Mouse (Mus musculus): ENCODE data around the gene Rnf141.

Gene Rnf141

GRCm38 (mm10) chr7:110796367-110797051, 47.7 kb downstream of the Rnf141 start:
- DNase-seq (ENCODE audit: low spot score in 2 of 2) = no peak

DNA sequence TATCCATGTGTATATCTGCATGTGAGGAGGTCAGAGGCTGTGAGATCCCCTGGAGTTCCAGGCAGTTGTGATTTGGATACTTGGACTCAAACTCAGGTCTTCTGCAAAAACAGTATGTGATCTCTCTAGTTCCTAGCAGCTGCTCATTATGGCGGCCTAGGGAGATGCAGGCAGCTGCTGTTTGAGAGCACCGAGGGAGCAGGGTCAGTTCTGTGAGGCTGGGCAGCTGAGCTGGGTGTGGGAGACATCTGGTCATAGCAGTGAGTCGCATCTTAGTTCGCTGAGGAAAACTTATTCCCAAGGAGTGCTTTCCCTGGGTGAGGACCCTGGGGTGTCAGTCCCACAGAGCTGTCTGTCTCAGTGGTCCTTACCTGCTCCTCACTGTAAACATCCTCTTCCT, 49.5 kb downstream of the Rnf141 start:
- DNase-seq (ENCODE audit: low spot score in 2 of 2) = no peak

DNA sequence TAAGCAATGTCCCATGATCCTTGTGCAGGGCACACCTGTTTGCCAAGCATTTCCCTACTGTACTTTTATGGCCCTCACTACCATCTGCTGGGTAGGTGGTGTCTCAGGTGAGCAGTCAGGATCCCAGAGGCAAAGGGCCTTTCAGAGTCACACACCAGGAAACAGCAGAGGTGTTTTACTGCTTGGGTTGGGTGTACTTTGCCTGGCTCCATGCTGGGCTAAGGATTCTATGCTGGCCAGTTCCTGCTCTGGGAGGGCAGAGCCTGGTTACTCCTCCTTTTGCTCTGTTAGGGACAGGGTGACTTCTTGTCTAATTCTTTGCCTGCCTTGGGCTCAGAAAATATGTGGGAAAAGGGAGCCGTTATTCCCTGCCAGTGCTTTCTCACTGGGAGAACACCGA, 51.4 kb downstream of the Rnf141 start:
- DNase-seq (ENCODE audit: low spot score in 2 of 2) = no peak

DNA sequence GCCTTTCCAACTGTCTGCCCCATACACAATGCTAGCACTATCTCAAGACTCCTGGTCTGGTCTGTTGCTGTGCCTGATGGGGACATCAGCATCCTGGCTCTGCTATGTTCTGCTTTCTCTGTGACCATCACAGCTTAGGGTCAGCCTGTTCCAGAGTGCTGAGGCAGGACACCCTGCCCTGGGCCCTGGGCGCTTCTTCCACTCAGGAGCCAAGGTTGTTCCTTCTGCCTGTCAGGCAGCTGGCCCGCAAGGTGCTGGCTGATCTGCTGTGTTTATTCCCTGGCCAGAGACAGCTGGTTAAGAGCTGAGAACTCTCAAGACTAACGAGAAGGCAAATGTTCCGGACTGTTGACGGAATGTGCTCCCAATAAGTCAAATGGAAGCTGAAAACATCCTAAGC, 52.1 kb downstream of the Rnf141 start:
- no peak for DNase-seq (ENCODE audit: low spot score in 2 of 2)

GRCm38 (mm10) chr7:110790878-110791277, 53.4 kb downstream of the Rnf141 start:
- no peak for DNase-seq (ENCODE audit: low spot score in 2 of 2)

DNA sequence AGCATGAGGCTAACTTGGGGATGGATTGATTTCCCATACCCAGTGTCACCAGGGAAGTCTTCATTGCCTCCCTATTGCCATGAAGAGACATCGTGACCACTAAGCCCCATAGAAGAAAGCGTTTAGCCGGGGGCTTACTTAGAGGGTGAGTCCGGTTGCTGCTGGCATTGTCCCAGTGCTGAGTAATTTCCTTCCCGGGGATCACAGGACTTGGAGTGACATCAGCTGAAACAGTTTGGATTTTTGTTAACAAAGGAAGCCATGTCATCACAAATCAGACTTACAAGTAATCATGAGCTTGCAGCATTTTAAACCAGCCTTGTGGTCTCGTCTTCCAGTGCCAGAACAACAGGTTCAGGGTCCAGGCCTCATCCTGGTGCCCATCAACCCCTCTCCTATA, 56.9 kb downstream of the Rnf141 start:
- DNase-seq (ENCODE audit: low spot score in 2 of 2) = no peak

DNA sequence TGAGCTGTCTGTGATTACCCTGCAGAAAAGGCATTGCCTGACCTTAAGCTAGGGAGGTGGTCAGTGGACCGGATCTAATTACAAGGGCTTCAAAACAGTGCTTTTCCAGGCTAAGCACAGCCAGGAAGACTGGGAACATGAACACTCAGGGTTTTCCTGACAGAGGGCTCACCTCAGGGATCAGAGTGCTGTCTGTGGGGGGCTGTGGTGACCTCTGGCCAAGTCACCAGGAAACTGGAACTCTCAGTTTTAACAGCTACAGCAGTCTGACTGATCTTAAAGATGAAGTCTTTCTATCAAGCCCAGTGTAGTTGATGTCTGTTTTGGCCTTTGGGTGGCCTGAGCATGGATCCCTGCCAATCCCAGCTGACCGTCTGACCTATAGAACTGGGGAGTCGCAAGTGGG, 58.5 kb downstream of the Rnf141 start:
- DNase-seq (ENCODE audit: low spot score in 2 of 2) = no peak

GRCm38 (mm10) chr7:110784965-110785364, 59.3 kb downstream of the Rnf141 start:
- no peak for DNase-seq (ENCODE audit: low spot score in 2 of 2)

- no peak for DNase-seq (ENCODE audit: low spot score in 2 of 2)
These were observed 61.3 kb downstream of the Rnf141 start for GRCm38 (mm10) chr7:110782845-110783478.

DNA sequence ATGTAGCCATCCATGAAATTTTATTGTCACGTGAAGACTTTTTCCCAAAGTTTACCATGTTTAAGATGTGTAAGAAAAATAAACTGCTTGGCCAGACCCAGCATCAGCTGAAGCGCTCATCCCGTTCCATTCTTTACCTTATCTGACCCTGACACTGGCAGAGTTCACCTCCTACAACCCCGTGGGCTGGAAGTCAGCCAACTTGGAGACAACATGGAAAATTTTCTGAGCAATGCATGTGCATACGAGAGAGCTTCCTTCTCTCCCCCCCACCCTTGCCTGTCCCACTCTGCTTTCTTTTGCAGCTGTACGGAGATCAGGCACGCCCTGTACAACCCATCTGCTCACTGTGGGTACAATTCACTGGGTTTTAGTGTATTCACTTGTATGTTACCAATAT, 62.1 kb downstream of the Rnf141 start:
- DNase-seq (ENCODE audit: low spot score in 2 of 2) = no peak

DNA sequence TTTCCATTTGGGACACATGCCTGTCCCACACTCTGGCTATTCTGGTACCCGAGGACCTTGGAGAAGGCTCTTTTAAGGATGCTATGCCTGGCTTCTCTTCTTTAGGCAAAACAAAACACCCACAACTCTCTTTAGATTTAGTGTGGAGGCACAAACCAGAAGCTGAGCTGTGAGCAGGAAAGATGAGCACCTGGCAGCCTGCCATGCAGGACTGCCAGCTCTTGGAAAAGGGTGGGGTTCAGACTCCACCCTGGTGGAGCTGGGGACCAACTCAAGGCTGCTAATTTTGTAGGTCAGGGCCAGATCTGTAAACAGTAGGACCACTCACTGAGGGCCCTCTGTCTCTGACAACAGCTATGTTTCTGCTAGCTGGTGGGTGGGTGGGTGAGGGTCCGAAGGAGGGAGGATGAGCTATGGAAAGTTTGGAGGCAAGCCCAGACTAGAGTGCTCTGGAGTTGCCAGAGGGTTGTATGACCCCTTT, 63.0 kb downstream of the Rnf141 start:
- DNase-seq (ENCODE audit: low spot score in 2 of 2) = peak in 1 of 2 experiments; percentile 50

DNA sequence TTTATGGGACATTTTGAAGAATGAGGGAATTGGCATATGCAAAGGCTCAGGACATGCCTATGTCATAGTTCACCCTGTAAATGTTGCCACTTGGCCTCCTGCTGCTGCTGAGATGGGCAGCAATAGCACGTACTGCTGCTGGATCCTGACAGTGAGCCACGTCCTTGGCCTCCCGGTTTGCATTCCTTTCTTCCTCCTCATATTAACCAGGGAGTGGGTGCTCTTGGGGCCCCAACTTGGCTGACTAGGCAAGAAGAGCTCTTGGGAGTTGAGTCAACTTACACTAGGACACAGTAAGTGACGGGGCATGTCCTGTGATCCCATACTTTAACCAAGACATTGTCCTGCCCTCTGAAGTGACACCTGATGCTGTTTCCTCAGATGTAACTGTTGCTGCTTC, 63.7 kb downstream of the Rnf141 start:
- no peak for DNase-seq (ENCODE audit: low spot score in 2 of 2)

- DNase-seq (ENCODE audit: low spot score in 2 of 2) = peak in 1 of 2 experiments; percentile 49
These were observed 64.6 kb downstream of the Rnf141 start for GRCm38 (mm10) chr7:110779605-110780111.

DNA sequence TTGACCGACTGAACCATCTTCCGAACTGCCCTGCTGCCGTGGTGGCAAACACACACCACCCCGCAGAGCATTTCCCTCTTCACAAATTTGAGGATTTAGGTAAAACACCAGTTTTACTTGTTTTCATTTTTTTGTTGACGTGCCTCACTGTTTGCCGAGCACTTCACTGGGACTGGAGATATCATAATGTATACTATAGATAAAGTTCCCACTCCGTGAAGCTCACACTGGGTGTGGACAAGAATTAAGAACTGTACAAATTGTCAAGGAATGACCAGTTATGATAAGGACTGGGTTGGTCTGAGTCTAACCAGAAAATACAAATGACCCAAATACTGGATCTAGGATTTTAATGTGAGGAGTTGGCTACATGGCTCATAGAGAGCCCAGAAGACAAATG, 65.3 kb downstream of the Rnf141 start:
- DNase-seq (ENCODE audit: low spot score in 2 of 2) = no peak

DNA sequence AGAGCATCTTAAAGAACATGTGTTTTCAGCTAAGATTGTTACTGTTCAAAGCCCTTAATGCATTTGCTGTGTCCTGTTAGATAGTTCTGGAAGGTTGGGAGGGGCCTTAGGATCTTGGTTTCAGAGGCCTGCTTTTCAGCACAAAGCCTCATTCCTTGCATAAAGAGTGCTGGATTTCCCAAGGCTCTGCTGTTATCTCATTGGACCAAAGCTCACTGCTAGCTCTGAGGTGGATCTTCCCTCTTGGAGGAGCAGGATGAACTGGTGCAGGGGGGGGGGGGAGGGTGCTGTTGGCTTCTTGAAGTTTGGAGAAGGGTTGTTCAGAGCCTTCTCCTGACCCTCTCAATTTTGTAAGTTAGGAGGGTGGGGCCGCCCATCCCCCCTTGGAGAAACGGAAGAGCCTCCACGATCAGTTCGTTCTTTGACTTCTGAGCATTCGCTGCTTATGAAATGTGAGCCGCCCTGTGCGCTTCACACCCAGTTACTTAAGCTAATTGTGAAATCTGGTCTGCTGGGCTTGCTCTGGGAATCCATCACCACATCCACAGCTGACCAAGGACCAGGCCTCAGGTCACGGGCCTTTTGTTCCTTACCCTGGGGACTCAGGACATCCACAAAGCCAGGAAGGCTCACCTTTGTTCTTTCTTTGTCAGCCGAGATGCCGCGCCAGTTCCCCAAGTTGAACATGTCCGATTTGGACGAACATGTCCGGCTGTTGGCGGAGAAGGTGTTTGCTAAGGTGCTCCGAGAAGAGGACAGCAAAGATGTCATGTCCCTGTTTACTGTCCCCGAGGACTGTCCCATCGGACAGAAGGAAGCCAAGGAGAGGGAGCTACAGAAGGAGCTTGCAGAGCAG, 66.9 kb downstream of the Rnf141 start:
- DNase-seq (ENCODE audit: low spot score in 2 of 2) = no peak

DNA sequence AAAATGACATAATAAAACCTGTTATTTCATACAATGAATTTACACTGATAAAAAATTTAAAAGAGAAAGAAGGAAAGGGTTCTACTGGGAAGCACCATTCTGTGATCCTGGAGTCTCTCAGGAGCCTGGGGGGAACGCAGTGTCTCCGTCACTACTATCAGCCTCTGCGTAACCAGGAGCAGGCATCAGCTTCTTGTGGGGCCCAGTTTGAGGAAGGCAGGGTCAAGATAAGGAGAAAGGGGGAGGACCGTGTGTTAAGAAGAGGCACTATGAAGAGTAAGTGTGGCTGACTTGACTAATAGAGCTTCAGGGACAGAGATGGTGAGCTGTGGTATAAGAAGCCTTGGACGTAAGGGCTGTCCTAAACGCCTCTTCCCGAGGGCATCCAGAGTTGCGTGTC, 69.6 kb downstream of the Rnf141 start:
- DNase-seq (ENCODE audit: low spot score in 2 of 2) = no peak

GRCm38 (mm10) chr7:110774077-110774476, 70.2 kb downstream of the Rnf141 start:
- DNase-seq (ENCODE audit: low spot score in 2 of 2) = peak in 1 of 2 experiments; percentile 57

DNA sequence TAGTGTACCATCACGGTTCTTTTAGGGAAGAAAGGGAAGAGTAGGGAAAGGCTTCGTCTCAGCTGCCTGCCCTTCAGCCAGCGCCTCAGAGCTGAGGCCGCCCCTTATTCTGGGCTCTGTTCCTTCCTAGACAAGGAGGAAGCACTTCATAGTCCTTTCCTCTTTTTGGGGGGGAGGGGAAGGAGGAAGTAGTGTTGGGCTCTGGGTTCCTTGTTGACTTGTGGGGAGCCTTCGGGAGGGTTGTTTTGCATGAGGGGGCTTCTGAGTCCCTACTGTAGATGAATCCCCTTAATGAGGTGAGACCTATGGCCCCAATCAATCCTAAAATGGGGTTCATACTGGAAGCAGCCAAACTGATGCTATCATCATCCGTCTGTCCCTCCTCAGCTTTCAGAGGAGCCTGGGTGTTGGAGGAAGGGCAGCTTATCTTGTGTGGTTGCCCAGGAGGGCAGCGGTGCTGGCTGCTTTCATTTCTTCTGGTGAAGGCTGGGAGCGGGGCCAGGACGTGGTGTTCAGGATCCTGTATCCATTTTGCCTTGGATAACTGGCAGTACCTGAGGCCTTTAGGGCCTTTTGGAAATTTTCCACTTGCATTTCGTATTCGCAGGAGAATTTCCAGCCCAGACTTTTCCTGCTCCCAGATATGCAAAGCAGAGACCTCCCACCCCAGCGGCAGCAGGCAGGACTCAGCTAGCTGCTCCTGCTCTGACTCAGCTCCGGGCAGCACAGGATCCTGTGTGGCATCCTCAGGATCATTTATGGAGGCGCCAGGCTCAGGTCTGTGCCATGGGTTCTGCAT, 70.9 kb downstream of the Rnf141 start:
- DNase-seq (ENCODE audit: low spot score in 2 of 2) = peak in 1 of 2 experiments; percentile 47

DNA sequence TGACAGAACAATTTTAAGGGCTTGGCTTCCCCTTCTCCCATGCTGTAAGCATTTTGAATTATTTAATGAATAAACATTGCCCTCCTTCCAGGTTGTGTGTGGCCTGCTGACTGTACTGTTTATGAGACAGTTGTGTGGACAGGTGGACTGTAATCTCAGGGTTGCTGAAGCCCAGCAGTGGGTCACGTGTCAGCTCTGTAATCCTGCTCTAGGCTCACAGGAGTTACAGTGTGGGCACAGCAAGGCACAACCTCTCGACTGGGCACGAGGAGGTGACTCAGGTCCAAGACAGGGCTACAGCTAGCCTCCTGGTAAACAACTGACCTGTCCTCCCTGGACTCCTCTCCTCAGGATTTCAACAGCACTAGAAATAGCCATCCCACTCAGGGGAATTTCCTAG, 71.9 kb downstream of the Rnf141 start:
- DNase-seq (ENCODE audit: low spot score in 2 of 2) = no peak

DNA sequence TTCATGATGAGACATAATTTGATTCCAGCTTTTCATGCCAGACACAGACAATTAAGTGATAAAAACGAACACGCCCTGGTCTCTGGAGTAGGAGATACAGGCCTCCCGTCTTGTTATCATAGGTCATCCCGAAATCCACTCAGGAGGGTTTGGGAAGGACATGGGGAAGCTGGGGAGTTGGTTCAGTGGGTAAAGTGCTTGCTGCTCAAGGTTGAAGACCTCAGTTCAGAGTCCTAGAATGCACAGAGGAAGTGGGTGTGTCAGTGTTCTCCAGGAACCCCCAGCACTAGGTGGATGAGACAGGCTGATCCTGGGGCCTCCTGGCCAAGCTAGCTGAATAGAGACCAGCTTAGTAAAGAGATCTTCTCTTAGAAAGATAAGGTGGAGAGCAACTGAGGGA, 73.3 kb downstream of the Rnf141 start:
- no peak for DNase-seq (ENCODE audit: low spot score in 2 of 2)

- DNase-seq (ENCODE audit: low spot score in 2 of 2) = no peak
These were observed 75.2 kb downstream of the Rnf141 start for GRCm38 (mm10) chr7:110769094-110769493.

All from cerebellum, postnatal 4 days (tissue).